Mouse (Mus musculus) G1E (cell line): ENCODE measurements at regions not wholly inside any gene's neighbourhood (a gene's known extent, or its start where the extent isn't known, plus 50 kb on each side); places are given as distances from the start of the nearest gene placed in this dataset.

Source experiments
- ATAC-seq: 2 replicates; pipeline ENCODE4 v1.8.0; 2016; ENCODE audit warnings: mild to moderate bottlenecking; ENCODE audit not compliant: insufficient number of reproducible peaks, poor library complexity, low FRiP score, severe bottlenecking; ENCODE audit errors: extremely low read depth
- DNase-seq: peaks from one replicate; pipeline ENCODE4 v3.0.0; 2012; ENCODE audit warnings: low spot score
- H3K27me3 ChIP-seq: 2 replicates; pipeline ENCODE4 v1.6.1; 2012; ENCODE audit warnings: mild to moderate bottlenecking, low read length, inconsistent platforms; ENCODE audit not compliant: insufficient read depth
- H3K36me3 ChIP-seq: replicated peaks from 2 replicates; pipeline ENCODE3; 2012; ENCODE audit warnings: mild to moderate bottlenecking, inconsistent platforms
- H3K4me1 ChIP-seq: 2 replicates; pipeline ENCODE4 v1.6.1; 2012; ENCODE audit warnings: low read depth, low read length, inconsistent platforms, mixed read lengths; ENCODE audit not compliant: insufficient read depth
- H3K4me3 ChIP-seq: 2 replicates; pipeline ENCODE4 v1.5.1; 2012; ENCODE audit warnings: low read depth, mild to moderate bottlenecking, inconsistent platforms, low read length, moderate library complexity, mixed read lengths
- H3K9me3 ChIP-seq: replicated peaks from 2 replicates; pipeline ENCODE4 v1.6.1; 2012; ENCODE audit warnings: inconsistent platforms
- CTCF ChIP-seq: IDR thresholded peaks from 2 replicates; pipeline ENCODE4 v1.5.1; 2012; ENCODE audit warnings: low read depth, low read length, inconsistent platforms, mixed read lengths
- GATA1 ChIP-seq: IDR thresholded peaks from 2 replicates; pipeline ENCODE4 v1.6.1; 2012; ENCODE audit warnings: borderline replicate concordance, low read length, inconsistent platforms, mixed read lengths
- GATA2 ChIP-seq: IDR thresholded peaks from 2 replicates; pipeline ENCODE4 v1.6.1; 2012; ENCODE audit warnings: low read depth, low read length, inconsistent platforms, borderline replicate concordance
- POLR2AphosphoS5 ChIP-seq: IDR thresholded peaks from 2 replicates; pipeline ENCODE4 v1.6.1; 2012; ENCODE audit warnings: low read depth, low read length, inconsistent platforms; ENCODE audit not compliant: insufficient replicate concordance
- TAL1 ChIP-seq: conservative IDR thresholded peaks from 2 replicates; pipeline ENCODE4 v1.6.1; 2012; ENCODE audit warnings: low read depth, low read length, inconsistent platforms, mixed read lengths

GRCm38 (mm10) chr7:115331698-115332097, 588.2 kb downstream of the Insc start:
- H3K36me3 ChIP-seq, result no peaks in the 10 kb centered on the region
- no peaks in the 10 kb centered on the region for H3K9me3 ChIP-seq
- no peak overlapping the region for H3K4me3 ChIP-seq
- no peaks in the 10 kb centered on the region for H3K27me3 ChIP-seq
- DNase-seq (no peak), ATAC-seq (no peak)
- no peaks in the 10 kb centered on the region for H3K4me1 ChIP-seq
- no peak for TF ChIP-seq TAL1
- TF ChIP-seq POLR2AphosphoS5, result no peak
- TF ChIP-seq CTCF, result no peak
- TF ChIP-seq GATA2, result no peak
- no peak for TF ChIP-seq GATA1

- no peak for ATAC-seq
- no peak overlapping the region for H3K4me3 ChIP-seq
- H3K9me3 ChIP-seq, result peaks cover 2% of the 10 kb centered on the region
- no peak for DNase-seq
- H3K36me3 ChIP-seq, result no peaks in the 10 kb centered on the region
- no peaks in the 10 kb centered on the region for H3K27me3 ChIP-seq
- H3K4me1 ChIP-seq, result no peaks in the 10 kb centered on the region
- TF ChIP-seq POLR2AphosphoS5, result no peak
- no peak for TF ChIP-seq CTCF
- TF ChIP-seq TAL1, result no peak
- no peak for TF ChIP-seq GATA2
- TF ChIP-seq GATA1, result no peak
Measured at GRCm38 (mm10) chr7:115333046-115333577, 589.6 kb downstream of the Insc start.

GRCm38 (mm10) chr7:115335051-115335450, 591.6 kb downstream of the Insc start:
- Histone ChIP-seq H3K9me3 (peaks cover 2% of the 10 kb centered on the region), H3K4me3 (no peak overlapping the region), H3K36me3 (no peaks in the 10 kb centered on the region), H3K27me3 (no peaks in the 10 kb centered on the region), H3K4me1 (no peaks in the 10 kb centered on the region)
- TF ChIP-seq GATA2, result no peak
- TF ChIP-seq POLR2AphosphoS5, result no peak
- no peak for TF ChIP-seq GATA1
- TF ChIP-seq TAL1, result no peak
- TF ChIP-seq CTCF, result no peak
- DNase-seq (no peak), ATAC-seq (no peak)

- Histone ChIP-seq H3K4me3 (no peak overlapping the region), H3K4me1 (no peaks in the 10 kb centered on the region), H3K36me3 (no peaks in the 10 kb centered on the region), H3K27me3 (no peaks in the 10 kb centered on the region), H3K9me3 (peaks cover 2% of the 10 kb centered on the region)
- TF ChIP-seq GATA2 (no peak), CTCF (no peak), POLR2AphosphoS5 (no peak), TAL1 (no peak), GATA1 (no peak)
- ATAC-seq (no peak), DNase-seq (no peak)
Measured at GRCm38 (mm10) chr7:115340155-115340554, 596.7 kb downstream of the Insc start.

GRCm38 (mm10) chr7:115341007-115341406, 597.5 kb downstream of the Insc start:
- Histone ChIP-seq H3K9me3 (peaks cover 2% of the 10 kb centered on the region), H3K4me1 (no peaks in the 10 kb centered on the region), H3K4me3 (no peak overlapping the region), H3K36me3 (no peaks in the 10 kb centered on the region), H3K27me3 (no peaks in the 10 kb centered on the region)
- DNase-seq (no peak), ATAC-seq (no peak)
- TF ChIP-seq GATA1, result no peak
- no peak for TF ChIP-seq POLR2AphosphoS5
- no peak for TF ChIP-seq CTCF
- no peak for TF ChIP-seq TAL1
- no peak for TF ChIP-seq GATA2

GRCm38 (mm10) chr7:115345749-115346148, 602.3 kb downstream of the Insc start:
- no peak overlapping the region for H3K4me3 ChIP-seq
- no peaks in the 10 kb centered on the region for H3K4me1 ChIP-seq
- H3K36me3 ChIP-seq, result no peaks in the 10 kb centered on the region
- H3K9me3 ChIP-seq, result no peaks in the 10 kb centered on the region
- no peaks in the 10 kb centered on the region for H3K27me3 ChIP-seq
- ATAC-seq, result no peak
- no peak for TF ChIP-seq GATA2
- TF ChIP-seq CTCF, result no peak
- TF ChIP-seq POLR2AphosphoS5, result no peak
- no peak for TF ChIP-seq GATA1
- no peak for TF ChIP-seq TAL1
- DNase-seq, result no peak

GRCm38 (mm10) chr7:115358711-115359110, 615.2 kb downstream of the Insc start:
- ATAC-seq (no peak), DNase-seq (no peak)
- H3K27me3 ChIP-seq, result no peaks in the 10 kb centered on the region
- H3K36me3 ChIP-seq, result no peaks in the 10 kb centered on the region
- TF ChIP-seq TAL1 (no peak), CTCF (no peak), POLR2AphosphoS5 (no peak), GATA2 (no peak), GATA1 (no peak)
- no peaks in the 10 kb centered on the region for H3K9me3 ChIP-seq
- H3K4me1 ChIP-seq, result no peaks in the 10 kb centered on the region
- H3K4me3 ChIP-seq, result no peak overlapping the region
